Mouse (Mus musculus): ENCODE results near the gene Pnmt. TPM values are rescaled to one million over a fixed set of nuclear protein-coding genes. Genes with fewer than 3 reads are reported as not detected.

Pnmt gene
- total RNA-seq, 2 experiments from 2014 or later = not detected

DNA sequence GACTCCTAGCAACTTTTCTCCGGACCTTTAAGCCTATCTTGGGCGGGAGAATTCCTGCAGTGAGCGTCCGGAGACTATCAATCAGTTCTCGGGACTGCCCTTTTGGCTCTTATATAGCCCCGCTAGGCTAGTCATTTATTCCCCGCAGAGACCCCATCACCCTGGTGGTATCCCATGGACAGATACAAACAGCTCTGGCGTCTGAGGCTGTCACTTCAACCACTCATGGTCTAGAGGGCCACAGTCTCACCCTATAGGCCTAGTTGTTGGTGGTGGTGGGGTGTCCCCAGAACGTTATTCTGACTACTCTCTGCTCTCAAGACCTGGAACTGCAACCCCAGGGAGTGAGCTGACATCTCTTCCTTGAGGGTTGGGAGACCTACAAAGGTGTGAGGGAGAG, 36.9 kb upstream of the Pnmt start:
- peak overlapping the region; percentile 79; the same call in 1 of the 2 replicates for H3K4me3 ChIP-seq
- DNase-seq (ENCODE audit: low spot score in 2 of 2) = no peak
- no peak for TF ChIP-seq CTCF (conservative IDR thresholded peaks at IDR 0.05)
- H3K27ac ChIP-seq = peak overlapping the region; percentile 88; the same call in 1 of the 2 replicates

GRCm38 (mm10) chr11:98352272-98352990, 33.8 kb upstream of the Pnmt start:
- Histone ChIP-seq H3K27ac (no peak overlapping the region), H3K4me3 (no peak overlapping the region)
- TF ChIP-seq CTCF (conservative IDR thresholded peaks at IDR 0.05) = no peak
- no peak for DNase-seq (ENCODE audit: low spot score in 2 of 2)

GRCm38 (mm10) chr11:98353651-98354211, 32.5 kb upstream of the Pnmt start:
- TF ChIP-seq CTCF (conservative IDR thresholded peaks at IDR 0.05) = no peak
- Histone ChIP-seq H3K27ac (peak overlapping the region; percentile 77), H3K4me3 (no peak overlapping the region)
- peak; percentile 62 to 70 for DNase-seq (ENCODE audit: low spot score in 2 of 2)

GRCm38 (mm10) chr11:98354445-98354844, 31.8 kb upstream of the Pnmt start:
- TF ChIP-seq CTCF (conservative IDR thresholded peaks at IDR 0.05) = no peak
- no peak for DNase-seq (ENCODE audit: low spot score in 2 of 2)
- Histone ChIP-seq H3K27ac (peak overlapping the region; percentile 77), H3K4me3 (no peak overlapping the region)

DNA sequence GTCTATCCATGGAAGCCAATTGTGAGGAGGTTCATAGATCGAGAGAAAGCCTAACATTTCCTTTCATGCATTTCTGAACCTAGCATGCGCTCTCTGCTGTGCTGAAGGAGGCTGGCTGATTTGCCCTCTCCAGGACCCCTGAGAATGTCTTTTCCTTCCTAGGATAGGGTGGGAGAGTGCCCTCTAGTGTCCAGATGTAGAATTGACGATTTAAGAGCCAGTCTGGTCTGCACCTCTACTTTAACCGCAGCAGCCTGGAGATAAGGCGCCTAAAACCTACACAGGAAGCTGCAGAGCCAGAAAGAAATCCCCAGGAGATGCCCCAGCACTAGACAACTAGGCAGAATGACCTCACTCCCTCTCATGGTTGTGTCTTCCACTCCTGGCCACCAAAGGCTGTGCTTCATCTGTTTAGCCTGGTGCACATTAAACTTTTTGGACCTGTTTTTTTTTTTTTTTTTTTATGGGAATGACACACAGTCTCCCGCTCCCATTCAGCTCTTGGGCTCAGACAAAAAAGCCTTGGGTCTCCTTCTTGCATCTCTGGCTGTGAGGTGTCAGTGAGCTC, 30.4 kb upstream of the Pnmt start:
- H3K4me3 ChIP-seq = no peak overlapping the region
- TF ChIP-seq CTCF (conservative IDR thresholded peaks at IDR 0.05) = peak; percentile 91
- H3K27ac ChIP-seq = no peak overlapping the region
- peak in 1 of 2 experiments; percentile 56 for DNase-seq (ENCODE audit: low spot score in 2 of 2)

- H3K4me3 ChIP-seq = no peak overlapping the region
- H3K27ac ChIP-seq = no peak overlapping the region
- no peak for DNase-seq (ENCODE audit: low spot score in 2 of 2)
- TF ChIP-seq CTCF (conservative IDR thresholded peaks at IDR 0.05) = no peak
Observed at GRCm38 (mm10) chr11:98356625-98357394, 29.4 kb upstream of the Pnmt start.

- DNase-seq (ENCODE audit: low spot score in 2 of 2) = no peak
- TF ChIP-seq CTCF (conservative IDR thresholded peaks at IDR 0.05) = no peak
- peak overlapping the region; percentile 87 for H3K4me3 ChIP-seq
- H3K27ac ChIP-seq = peak overlapping the region; percentile 80
Observed at GRCm38 (mm10) chr11:98357396-98358160, 28.7 kb upstream of the Pnmt start.

GRCm38 (mm10) chr11:98358161-98359083, 27.8 kb upstream of the Pnmt start, which contains the start of gene Stard3:
Gene Stard3 (plus strand): TSS chr11:98358368.
- H3K4me3 ChIP-seq = peak within 1 kb of the TSS; percentile 87
- DNase-seq (ENCODE audit: low spot score in 2 of 2) = peak; percentile 81 to 87
- no peak for TF ChIP-seq CTCF (conservative IDR thresholded peaks at IDR 0.05)
- H3K27ac ChIP-seq = peak within 1 kb of the TSS; percentile 90

- DNase-seq (ENCODE audit: low spot score in 2 of 2) = no peak
- H3K27ac ChIP-seq = peak overlapping the region; percentile 79
- no peak overlapping the region for H3K4me3 ChIP-seq
- TF ChIP-seq CTCF (conservative IDR thresholded peaks at IDR 0.05) = no peak
Observed at GRCm38 (mm10) chr11:98360866-98361521, 25.3 kb upstream of the Pnmt start.

DNA sequence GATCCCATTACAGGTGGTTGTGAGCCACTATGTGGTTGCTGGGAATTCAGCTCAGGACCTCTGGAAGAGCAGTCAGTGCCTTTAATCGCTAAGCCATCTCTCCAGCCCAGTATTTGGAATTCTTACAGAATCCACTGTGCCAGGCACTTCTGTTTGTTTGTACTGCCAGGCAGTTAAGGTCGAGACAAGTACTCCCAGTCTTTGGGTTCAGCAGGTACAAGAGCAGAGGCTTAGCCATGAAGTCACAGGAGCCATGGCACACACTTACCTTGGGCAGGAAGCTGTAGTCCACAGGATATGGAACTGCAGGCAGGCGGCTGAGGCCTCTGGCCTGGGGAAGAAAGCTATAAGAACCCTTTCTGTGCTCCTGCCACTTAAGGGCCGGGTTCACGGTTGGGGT, 22.4 kb upstream of the Pnmt start:
- H3K27ac ChIP-seq = no peak overlapping the region

GRCm38 (mm10) chr11:98364410-98364809, 21.8 kb upstream of the Pnmt start:
- H3K27ac ChIP-seq = no peak overlapping the region
- TF ChIP-seq CTCF (conservative IDR thresholded peaks at IDR 0.05) = no peak
- H3K4me3 ChIP-seq = no peak overlapping the region
- DNase-seq (ENCODE audit: low spot score in 2 of 2) = no peak

More for the DNA sequence above, 22.4 kb upstream of the Pnmt start:
- no peak for TF ChIP-seq CTCF (conservative IDR thresholded peaks at IDR 0.05)
- no peak overlapping the region for H3K4me3 ChIP-seq
- no peak for DNase-seq (ENCODE audit: low spot score in 2 of 2)

Data from layer of hippocampus, adult 2 months (tissue).